Mouse (Mus musculus) midbrain, embryonic 12.5 days (tissue): ENCODE results near the gene Nwd1. TPM values are rescaled to one million over a fixed set of nuclear protein-coding genes. Genes with fewer than 3 reads are reported as not detected.

ENCODE experiments used
- ATAC-seq: fragments of 200-750 bp; cut with Nextera tagmentation; 2 replicates; pipeline ENCODE4 v1.8.0; 2017; ENCODE audit warnings: low read depth, moderate TSS enrichment, moderate library complexity; ENCODE audit not compliant: low FRiP score
- H3K27ac ChIP-seq: fragments of 300-500 bp; sonication (generic); replicated peaks from 2 replicates; pipeline ENCODE4 v1.5.1; 2016; ENCODE audit warnings: mild to moderate bottlenecking
- H3K27me3 ChIP-seq: fragments of 300-500 bp; sonication (generic); 2 replicates; pipeline ENCODE4 v1.6.1; 2016; ENCODE audit warnings: mild to moderate bottlenecking
- H3K36me3 ChIP-seq: fragments of 300-500 bp; sonication (generic); 2 replicates; pipeline ENCODE4 v1.6.1; 2016
- H3K4me1 ChIP-seq: fragments of 300-500 bp; sonication (generic); 2 replicates; pipeline ENCODE4 v1.6.1; 2016
- H3K4me2 ChIP-seq: fragments of 300-500 bp; sonication (generic); replicated peaks from 2 replicates; pipeline ENCODE4 v1.6.1; 2016; ENCODE audit warnings: mild to moderate bottlenecking, moderate library complexity
- H3K4me3 ChIP-seq: fragments of 300-500 bp; sonication (generic); 2 replicates; pipeline ENCODE4 v1.5.1; 2016; ENCODE audit warnings: mild to moderate bottlenecking
- H3K9ac ChIP-seq: fragments of 300-500 bp; sonication (generic); replicated peaks from 2 replicates; pipeline ENCODE4 v1.6.1; 2016; ENCODE audit warnings: mild to moderate bottlenecking, moderate library complexity
- H3K9me3 ChIP-seq: fragments of 300-500 bp; sonication (generic); 2 replicates; pipeline ENCODE4 v1.6.1; 2016; ENCODE audit warnings: mild to moderate bottlenecking
- WGBS: fragments of 180-500 bp; shearing (Covaris S2); methylation state at CpG from one replicate; pipeline ENCODE4 v1.1.7; 2016; 5-methylcytosine and 5-hydroxymethylcytosine counted together
- polyA plus RNA-seq: library from polyadenylated mRNA; unstranded; fragments of >200 nt; fragmentation: Nextera tagmentation; extraction: Ambion mirVana; gene quantifications from 2 replicates; pipeline ENCODE4 v1.2.1, GENCODE M21; 2016

The Nwd1 gene
- polyA plus RNA-seq, 1 experiment from 2014 or later: 0.18 TPM

- no peak for ATAC-seq
- Histone ChIP-seq H3K27ac (no peak overlapping the region), H3K4me1 (peaks cover 7% of the 10 kb centered on the region), H3K9ac (no peak overlapping the region), H3K36me3 (peaks cover 7% of the 10 kb centered on the region), H3K4me3 (no peak overlapping the region), H3K9me3 (no peaks in the 10 kb centered on the region), H3K27me3 (no peaks in the 10 kb centered on the region), H3K4me2 (no peak overlapping the region)
- 39% methylated on average over 1 of the region's 1 CpGs for WGBS
Observed at GRCm38 (mm10) chr8:72720541-72720940, 74.0 kb downstream of the Nwd1 start.

- peaks cover 7% of the 10 kb centered on the region for H3K4me1 ChIP-seq
- peaks cover 32% of the 10 kb centered on the region for H3K36me3 ChIP-seq
- peak within 1 kb of the TSS; percentile 81 for H3K9ac ChIP-seq
- no peaks in the 10 kb centered on the region for H3K9me3 ChIP-seq
- peak within 1 kb of the TSS; percentile 91 for H3K4me2 ChIP-seq
- peak; percentile 99 for ATAC-seq
- H3K27ac ChIP-seq: no peak within 1 kb of the TSS
- H3K27me3 ChIP-seq: no peaks in the 10 kb centered on the region
- 13% methylated on average over 56 of the region's 56 CpGs for WGBS
- H3K4me3 ChIP-seq: peak within 1 kb of the TSS; percentile 76
Observed at GRCm38 (mm10) chr8:72722769-72723650, 76.5 kb downstream of the Nwd1 start, which contains the start of gene Sin3b. Sin3b (plus strand) TSS chr8:72723285.

- H3K27me3 ChIP-seq: no peaks in the 10 kb centered on the region
- H3K27ac ChIP-seq: no peak overlapping the region
- H3K9me3 ChIP-seq: no peaks in the 10 kb centered on the region
- H3K4me3 ChIP-seq: peak overlapping the region; percentile 76
- peaks cover 8% of the 10 kb centered on the region for H3K4me1 ChIP-seq
- H3K4me2 ChIP-seq: peak overlapping the region; percentile 91
- WGBS: under 1% methylated on average over 30 of the region's 30 CpGs
- H3K36me3 ChIP-seq: peaks cover 37% of the 10 kb centered on the region
- H3K9ac ChIP-seq: peak overlapping the region; percentile 81
- ATAC-seq: peak; percentile 50
Observed at GRCm38 (mm10) chr8:72723651-72724001, 77.1 kb downstream of the Nwd1 start.

DNA sequence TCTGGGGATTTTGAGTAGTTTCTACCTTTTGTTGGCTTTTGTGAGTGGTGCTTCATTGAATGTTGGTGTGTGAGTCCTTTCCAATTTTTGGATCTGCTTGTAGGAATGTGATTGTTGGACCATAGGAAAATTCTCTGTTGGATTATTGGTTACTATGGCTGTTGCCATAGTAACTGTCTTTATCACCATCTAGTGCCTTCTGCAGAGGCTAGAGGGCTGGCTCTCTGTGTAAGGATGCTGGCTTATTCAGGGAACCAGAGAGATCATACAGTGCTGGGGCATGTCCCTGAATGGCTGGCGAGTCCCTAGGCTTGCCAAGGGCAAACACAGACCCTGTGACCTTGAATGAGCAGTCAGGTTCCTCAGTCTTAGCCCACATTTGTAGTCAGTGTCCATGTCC lies 82.1 kb downstream of the Nwd1 start:
- 56% methylated on average over 1 of the region's 1 CpGs for WGBS
- Histone ChIP-seq H3K4me2 (no peak overlapping the region), H3K4me1 (peaks cover 11% of the 10 kb centered on the region), H3K9ac (no peak overlapping the region), H3K27ac (no peak overlapping the region), H3K36me3 (peaks cover 85% of the 10 kb centered on the region), H3K4me3 (no peak overlapping the region), H3K27me3 (no peaks in the 10 kb centered on the region), H3K9me3 (no peaks in the 10 kb centered on the region)
- no peak for ATAC-seq

- H3K4me1 ChIP-seq: no peaks in the 10 kb centered on the region
- no peak overlapping the region for H3K4me3 ChIP-seq
- H3K36me3 ChIP-seq: peaks cover 95% of the 10 kb centered on the region
- no peak overlapping the region for H3K9ac ChIP-seq
- 89% methylated on average over 5 of the region's 5 CpGs for WGBS
- no peak overlapping the region for H3K4me2 ChIP-seq
- no peaks in the 10 kb centered on the region for H3K9me3 ChIP-seq
- no peak overlapping the region for H3K27ac ChIP-seq
- no peak for ATAC-seq
- H3K27me3 ChIP-seq: no peaks in the 10 kb centered on the region
Observed at GRCm38 (mm10) chr8:72735001-72735400, 88.5 kb downstream of the Nwd1 start.

DNA sequence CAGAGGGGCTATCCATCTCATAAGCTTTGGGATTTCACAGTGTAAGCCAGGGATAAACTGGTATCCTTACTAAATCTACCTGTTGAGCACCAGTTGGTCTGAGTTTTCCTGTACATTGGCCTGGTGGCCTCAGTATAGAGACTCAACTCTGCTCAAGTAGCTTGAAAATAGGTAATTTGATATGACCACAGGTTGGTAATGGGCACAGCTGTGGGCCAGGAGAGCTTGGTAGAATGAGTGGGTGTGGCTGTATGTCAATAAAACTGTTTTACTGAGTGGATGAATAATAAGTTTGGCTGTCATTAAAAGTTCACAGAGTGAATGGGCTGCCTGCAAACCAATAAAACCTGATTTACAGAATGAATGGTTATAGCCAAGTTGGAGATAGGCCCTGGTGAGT lies 90.4 kb downstream of the Nwd1 start:
- peaks cover 95% of the 10 kb centered on the region for H3K36me3 ChIP-seq

DNA sequence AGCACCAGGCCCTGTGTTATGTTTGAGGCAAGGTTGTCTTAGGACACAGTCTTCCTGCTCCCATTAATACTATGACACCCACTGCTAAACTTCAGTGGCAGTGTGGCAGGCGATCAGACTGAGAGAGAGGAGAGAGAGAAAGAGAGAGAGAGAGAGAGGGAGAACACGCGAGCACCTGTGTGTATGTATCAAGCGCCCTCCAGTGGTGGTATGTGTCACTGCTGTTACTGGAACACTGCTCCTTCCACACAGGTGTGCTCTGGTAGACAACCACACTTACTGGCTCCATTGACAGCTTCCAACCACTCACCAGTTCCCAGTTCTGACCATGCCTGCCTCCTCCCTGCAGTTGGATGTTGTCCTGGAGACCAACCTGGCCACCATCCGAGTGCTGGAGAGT lies 99.5 kb downstream of the Nwd1 start:
- 38% methylated on average over 5 of the region's 5 CpGs for WGBS
- Histone ChIP-seq H3K27me3 (no peaks in the 10 kb centered on the region), H3K4me2 (no peak overlapping the region), H3K27ac (no peak overlapping the region), H3K36me3 (peaks cover 98% of the 10 kb centered on the region), H3K9ac (no peak overlapping the region), H3K4me3 (no peak overlapping the region), H3K9me3 (no peaks in the 10 kb centered on the region), H3K4me1 (no peaks in the 10 kb centered on the region)
- no peak for ATAC-seq

More for the DNA sequence above, 90.4 kb downstream of the Nwd1 start:
- Histone ChIP-seq H3K4me3 (no peak overlapping the region), H3K27me3 (no peaks in the 10 kb centered on the region), H3K4me2 (no peak overlapping the region), H3K9me3 (no peaks in the 10 kb centered on the region), H3K27ac (no peak overlapping the region), H3K9ac (no peak overlapping the region), H3K4me1 (no peaks in the 10 kb centered on the region)
- ATAC-seq: no peak

- Histone ChIP-seq H3K27me3 (no peaks in the 10 kb centered on the region), H3K4me1 (no peaks in the 10 kb centered on the region), H3K4me2 (no peak overlapping the region), H3K36me3 (peaks cover 96% of the 10 kb centered on the region), H3K9me3 (no peaks in the 10 kb centered on the region), H3K9ac (no peak overlapping the region), H3K27ac (no peak overlapping the region), H3K4me3 (no peak overlapping the region)
- WGBS: 95% methylated on average over 26 of the region's 26 CpGs
- no peak for ATAC-seq
Observed at GRCm38 (mm10) chr8:72749846-72750245, 103.3 kb downstream of the Nwd1 start.

- 94% methylated on average over 6 of the region's 6 CpGs for WGBS
- peaks cover 92% of the 10 kb centered on the region for H3K36me3 ChIP-seq
- H3K4me1 ChIP-seq: no peaks in the 10 kb centered on the region
- no peaks in the 10 kb centered on the region for H3K27me3 ChIP-seq
- no peak overlapping the region for H3K4me3 ChIP-seq
- no peak overlapping the region for H3K27ac ChIP-seq
- ATAC-seq: no peak
- H3K9me3 ChIP-seq: no peaks in the 10 kb centered on the region
- H3K4me2 ChIP-seq: no peak overlapping the region
- no peak overlapping the region for H3K9ac ChIP-seq
Observed at GRCm38 (mm10) chr8:72750266-72750665, 103.8 kb downstream of the Nwd1 start.

DNA sequence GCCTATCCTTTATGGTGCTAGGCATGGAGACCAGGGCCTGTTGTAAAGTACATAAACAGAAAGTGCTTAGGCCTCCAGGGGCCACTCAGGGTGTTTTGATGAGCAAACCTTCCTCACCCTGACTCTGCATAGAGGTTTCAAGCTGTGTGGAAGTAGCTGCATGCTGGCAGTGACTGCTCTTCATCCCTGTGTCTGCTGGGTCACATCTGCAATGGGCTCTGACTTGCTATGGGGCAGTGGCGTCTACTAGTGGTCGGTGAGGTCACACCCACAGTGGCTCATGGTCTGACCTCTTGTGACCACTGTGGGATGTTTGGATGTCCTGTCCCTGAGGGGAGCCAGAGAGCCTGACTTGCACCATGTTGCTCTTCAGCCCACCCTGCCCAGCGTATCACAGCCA lies 104.6 kb downstream of the Nwd1 start:
- ATAC-seq: no peak
- 79% methylated on average over 3 of the region's 3 CpGs for WGBS

DNA sequence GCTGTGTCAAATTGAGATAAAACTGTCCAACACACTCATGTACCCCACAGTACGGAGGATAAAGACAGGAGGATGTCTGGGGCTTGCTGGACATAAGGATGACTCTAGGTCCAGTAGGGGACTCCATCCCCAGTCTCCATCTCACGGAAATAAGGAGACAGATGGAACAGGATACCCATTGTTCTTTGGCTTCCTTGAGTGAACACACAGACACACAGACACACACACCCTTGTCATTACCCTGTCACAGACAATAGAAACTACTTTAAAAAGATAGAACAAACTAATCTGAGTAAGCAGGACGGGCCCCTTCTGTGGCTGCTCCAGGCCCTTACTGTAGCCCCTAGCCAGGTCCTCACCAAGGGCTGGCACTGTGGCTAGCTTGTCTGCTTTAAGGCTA lies 105.8 kb downstream of the Nwd1 start:
- no peak overlapping the region for H3K4me2 ChIP-seq
- H3K4me1 ChIP-seq: no peaks in the 10 kb centered on the region
- H3K4me3 ChIP-seq: no peak overlapping the region
- ATAC-seq: no peak
- no peaks in the 10 kb centered on the region for H3K9me3 ChIP-seq
- H3K9ac ChIP-seq: no peak overlapping the region
- H3K27ac ChIP-seq: no peak overlapping the region
- no peaks in the 10 kb centered on the region for H3K27me3 ChIP-seq
- peaks cover 93% of the 10 kb centered on the region for H3K36me3 ChIP-seq
- 93% methylated on average over 3 of the region's 3 CpGs for WGBS

More for the DNA sequence above, 104.6 kb downstream of the Nwd1 start:
- Histone ChIP-seq H3K36me3 (peaks cover 93% of the 10 kb centered on the region), H3K27me3 (no peaks in the 10 kb centered on the region), H3K9ac (no peak overlapping the region), H3K27ac (no peak overlapping the region), H3K4me2 (no peak overlapping the region), H3K4me1 (no peaks in the 10 kb centered on the region), H3K4me3 (no peak overlapping the region), H3K9me3 (no peaks in the 10 kb centered on the region)

DNA sequence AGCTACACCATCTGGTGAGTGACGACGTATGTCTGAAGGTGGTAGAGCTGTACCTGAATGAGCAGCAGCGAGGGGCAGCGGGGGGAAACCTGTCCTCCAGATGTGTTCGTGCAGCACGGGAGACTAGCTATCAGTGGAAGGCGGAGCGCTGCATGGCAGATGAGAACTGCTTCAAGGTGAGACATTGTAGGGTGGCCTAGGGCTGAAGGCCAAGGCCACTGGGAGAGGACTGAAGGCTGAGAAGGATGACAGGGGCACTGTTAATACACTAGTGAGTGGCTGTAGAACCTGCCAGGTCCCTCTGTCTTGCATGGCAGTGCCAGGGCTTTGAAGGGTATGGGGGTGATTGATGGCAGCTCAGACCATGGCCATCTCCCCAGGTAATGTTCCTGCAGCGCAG lies 106.7 kb downstream of the Nwd1 start:
- H3K27ac ChIP-seq: no peak overlapping the region
- H3K36me3 ChIP-seq: peaks cover 92% of the 10 kb centered on the region

More for the DNA sequence above, 106.7 kb downstream of the Nwd1 start:
- Histone ChIP-seq H3K4me2 (no peak overlapping the region), H3K9me3 (no peaks in the 10 kb centered on the region), H3K4me3 (no peak overlapping the region), H3K9ac (no peak overlapping the region), H3K4me1 (no peaks in the 10 kb centered on the region), H3K27me3 (no peaks in the 10 kb centered on the region)
- WGBS: 96% methylated on average over 9 of the region's 9 CpGs
- no peak for ATAC-seq
